Mouse (Mus musculus) myocyte (in vitro differentiated cells): ENCODE results near the gene Alpk1.

Experiments used
- E2F4 ChIP-seq: IDR thresholded peaks from one replicate; pipeline ENCODE4 v1.6.1; 2011; ENCODE audit warnings: mild to moderate bottlenecking, control low read depth, moderate library complexity; ENCODE audit not compliant: insufficient read depth
- POLR2A ChIP-seq: IDR thresholded peaks from one replicate; pipeline ENCODE4 v1.6.1; 2011; ENCODE audit warnings: low read depth, mild to moderate bottlenecking, control low read depth, moderate library complexity; ENCODE audit not compliant: insufficient read length
- POLR2AphosphoS2 ChIP-seq: IDR thresholded peaks from one replicate; pipeline ENCODE4 v1.6.1; 2011; ENCODE audit warnings: low read depth, control low read depth; ENCODE audit not compliant: insufficient read length
- TCF12 ChIP-seq: IDR thresholded peaks from one replicate; pipeline ENCODE4 v1.6.1; 2011; ENCODE audit warnings: mild to moderate bottlenecking, control low read depth; ENCODE audit not compliant: poor library complexity, insufficient read depth, severe bottlenecking

DNA sequence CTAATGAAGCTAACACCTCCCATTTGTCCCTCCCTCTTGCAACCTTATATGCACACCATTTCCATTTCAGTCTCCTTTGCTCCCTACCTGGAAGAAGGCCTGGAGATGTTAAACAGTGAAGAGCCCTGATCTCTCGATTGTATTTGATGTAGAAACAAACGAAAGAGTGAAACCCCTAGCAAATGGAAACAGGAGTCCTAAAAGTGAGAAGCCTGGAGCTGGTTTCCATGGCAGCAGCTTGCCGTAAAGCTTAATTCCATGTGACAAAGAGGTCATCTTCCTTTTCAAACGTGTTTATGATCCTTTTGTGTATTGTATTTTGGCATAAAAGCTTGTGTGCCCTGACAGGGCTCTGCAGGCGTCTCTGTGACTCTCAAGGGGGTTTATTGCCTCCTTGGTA, 138.1 kb downstream of the Alpk1 start:
- TF ChIP-seq POLR2AphosphoS2 (no peak), POLR2A (no peak), E2F4 (no peak), TCF12 (no peak)
